Mouse (Mus musculus) spleen, postnatal 10 days (tissue): ENCODE results near the gene Slc25a33.

Experiments used
- DNase-seq, 2 experiments: peaks; one replicate each; pipeline ENCODE4 v3.0.0; 2021 to 2022; ENCODE audit warnings: low spot score in 2 of 2

Gene Slc25a33

GRCm38 (mm10) chr4:149794966-149795477 is 20.9 kb upstream of the Slc25a33 start:
- no peak for DNase-seq

GRCm38 (mm10) chr4:149794010-149794338 is 19.9 kb upstream of the Slc25a33 start:
- no peak for DNase-seq

GRCm38 (mm10) chr4:149793156-149794009 is 19.3 kb upstream of the Slc25a33 start:
- peak in 1 of 2 experiments; percentile 71 for DNase-seq

GRCm38 (mm10) chr4:149792159-149792800 is 18.2 kb upstream of the Slc25a33 start:
- DNase-seq, result no peak

GRCm38 (mm10) chr4:149791470-149791869 is 17.4 kb upstream of the Slc25a33 start:
- no peak for DNase-seq

GRCm38 (mm10) chr4:149790969-149791368 is 16.9 kb upstream of the Slc25a33 start:
- DNase-seq, result no peak

GRCm38 (mm10) chr4:149790546-149790945 is 16.5 kb upstream of the Slc25a33 start:
- DNase-seq, result no peak

GRCm38 (mm10) chr4:149789421-149790194 is 15.5 kb upstream of the Slc25a33 start:
- no peak for DNase-seq

GRCm38 (mm10) chr4:149784901-149785300 is 10.8 kb upstream of the Slc25a33 start:
- no peak for DNase-seq

GRCm38 (mm10) chr4:149784371-149784770 is 10.3 kb upstream of the Slc25a33 start:
- DNase-seq, result no peak

GRCm38 (mm10) chr4:149782975-149783374 is 8.9 kb upstream of the Slc25a33 start:
- DNase-seq, result no peak

GRCm38 (mm10) chr4:149780565-149781356 is 6.7 kb upstream of the Slc25a33 start:
- DNase-seq, result peak; percentile 25 to 35

- no peak for DNase-seq
Measured at GRCm38 (mm10) chr4:149779966-149780365, 5.9 kb upstream of the Slc25a33 start.

- no peak for DNase-seq
Measured at GRCm38 (mm10) chr4:149777126-149777525, 3.0 kb upstream of the Slc25a33 start.

GRCm38 (mm10) chr4:149775760-149776362 is 1.8 kb upstream of the Slc25a33 start:
- no peak for DNase-seq

GRCm38 (mm10) chr4:149775330-149775729 is 1.3 kb upstream of the Slc25a33 start:
- no peak for DNase-seq

- DNase-seq, result no peak
Measured at GRCm38 (mm10) chr4:149773408-149774093, 526 bp downstream of the Slc25a33 start.

- DNase-seq, result no peak
Measured at GRCm38 (mm10) chr4:149772394-149772793, 1.7 kb downstream of the Slc25a33 start.

GRCm38 (mm10) chr4:149765201-149765600 is 8.9 kb downstream of the Slc25a33 start:
- DNase-seq, result no peak

GRCm38 (mm10) chr4:149763335-149763734 is 10.7 kb downstream of the Slc25a33 start:
- DNase-seq, result no peak
